Mouse (Mus musculus): Measurements from ENCODE around the gene Adgrl3.

Adgrl3 gene

DNA sequence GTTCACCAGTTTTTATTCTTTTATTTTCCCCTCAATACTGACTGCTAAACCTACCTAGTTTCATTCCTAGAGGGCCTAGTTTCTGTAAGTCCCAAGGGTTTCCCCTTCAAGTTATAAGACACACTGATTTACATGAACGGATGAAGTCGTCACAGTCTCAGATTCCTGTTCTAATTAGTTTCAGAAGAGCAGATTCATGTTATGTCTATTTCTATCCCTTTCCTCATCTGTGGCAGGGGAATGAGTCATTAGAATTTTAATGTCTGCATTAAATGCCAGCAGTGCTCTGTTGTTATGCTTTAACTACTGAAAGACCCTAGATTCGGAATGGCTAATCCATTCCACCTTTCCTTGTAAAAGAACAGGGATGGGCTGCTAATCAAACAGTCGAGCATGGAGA is 823.9 kb downstream of the Adgrl3 start:
- no peak for DNase-seq (ENCODE audit: low spot score in 2 of 2)

DNA sequence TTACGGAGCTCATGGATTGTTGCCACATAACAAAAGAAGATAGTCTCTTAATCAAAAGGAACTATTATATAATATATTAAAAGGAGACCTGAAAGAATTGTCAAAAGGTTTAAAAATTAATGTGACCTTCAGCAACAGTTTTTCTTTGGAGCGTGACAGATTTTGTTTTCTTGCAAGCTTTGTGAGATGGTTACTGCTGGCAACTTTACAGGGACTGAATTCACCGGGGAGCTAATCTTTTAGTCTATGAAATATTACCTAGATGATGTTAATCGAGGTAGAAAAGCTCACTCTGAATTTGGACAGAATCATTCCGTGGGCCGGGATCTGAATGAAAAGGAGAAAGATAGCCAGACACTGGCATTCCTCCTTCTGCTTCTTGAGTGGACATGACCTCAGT is 850.4 kb downstream of the Adgrl3 start:
- no peak for DNase-seq (ENCODE audit: low spot score in 2 of 2)

Data from frontal cortex, postnatal 10 days (tissue).